Mouse (Mus musculus): ENCODE measurements around the gene Gpatch4.

GRCm38 (mm10) chr3:88049532-88049931 is 6.6 kb downstream of the Gpatch4 start:
- TF ChIP-seq POLR2A (IDR thresholded peaks at IDR 0.05; ENCODE audit: low read depth, low read length) (no peak), CTCF (IDR thresholded peaks at IDR 0.05; ENCODE audit: extremely low read depth, insufficient read length, insufficient replicate concordance, low read depth, low read length) (no peak)

Measured in small intestine, adult 2 months (tissue).